Mouse (Mus musculus) heart, postnatal 0 days (tissue): Measurements from ENCODE around the gene Peg3. TPM values are rescaled to one million over a fixed set of nuclear protein-coding genes. Genes with fewer than 3 reads are reported as not detected.

Experiments used
- ATAC-seq: fragments of 200-750 bp; cut with Nextera tagmentation; 2 replicates; pipeline ENCODE4 v1.8.0; 2017; ENCODE audit warnings: low read depth, moderate number of reproducible peaks, moderate library complexity; ENCODE audit not compliant: insufficient read depth
- DNase-seq: peaks from one replicate; pipeline ENCODE4 v3.0.0-alpha.2; 2016; ENCODE audit warnings: low spot score
- H3K27ac ChIP-seq: fragments of 300-500 bp; sonication (generic); 2 replicates; pipeline ENCODE4 v1.5.1; 2014; ENCODE audit warnings: low read depth, mild to moderate bottlenecking
- H3K27me3 ChIP-seq: fragments of 300-500 bp; sonication (generic); 2 replicates; pipeline ENCODE4 v1.6.1; 2014; ENCODE audit warnings: low read length, mixed read lengths; ENCODE audit not compliant: control insufficient read depth, insufficient read depth
- H3K36me3 ChIP-seq: fragments of 300-500 bp; sonication (generic); replicated peaks from 2 replicates; pipeline ENCODE4 v1.6.1; 2014; ENCODE audit warnings: low read length, mixed read lengths; ENCODE audit not compliant: control insufficient read depth, insufficient read depth
- H3K4me1 ChIP-seq: fragments of 300-500 bp; sonication (generic); 2 replicates; pipeline ENCODE4 v1.6.1; 2014; ENCODE audit warnings: antibody characterized with exemption; ENCODE audit not compliant: control insufficient read depth, insufficient read depth
- H3K4me2 ChIP-seq: fragments of 300-500 bp; sonication (generic); 2 replicates; pipeline ENCODE4 v1.6.1; 2014; ENCODE audit warnings: low read depth, mild to moderate bottlenecking, low read length, moderate library complexity
- H3K4me3 ChIP-seq: fragments of 300-500 bp; sonication (generic); 2 replicates; pipeline ENCODE4 v1.5.1; 2014; ENCODE audit warnings: low read depth, low read length
- H3K9ac ChIP-seq: fragments of 300-500 bp; sonication (generic); replicated peaks from 2 replicates; pipeline ENCODE4 v1.6.1; 2014; ENCODE audit warnings: low read depth, low read length, mixed read lengths
- H3K9me3 ChIP-seq: fragments of 300-500 bp; sonication (generic); replicated peaks from 2 replicates; pipeline ENCODE4 v1.6.1; 2016; ENCODE audit warnings: low read length; ENCODE audit not compliant: control insufficient read depth
- CTCF ChIP-seq: IDR thresholded peaks from 2 replicates; pipeline ENCODE4 v1.5.1; 2016; ENCODE audit warnings: antibody characterized with exemption, control low read depth, low read depth
- EP300 ChIP-seq: IDR thresholded peaks from 2 replicates; pipeline ENCODE4 v1.6.1; 2016; ENCODE audit warnings: antibody characterized with exemption, low read depth
- WGBS: fragments of 180-500 bp; shearing (Covaris S2); extraction: QIAGEN DNeasy Blood & Tissue Kit; methylation state at CpG from one replicate; pipeline ENCODE4 v1.1.7; 2014; 5-methylcytosine and 5-hydroxymethylcytosine counted together
- polyA plus RNA-seq: library from polyadenylated mRNA; unstranded; fragments of >200 nt; fragmentation: Nextera tagmentation; extraction: Ambion mirVana; gene quantifications from 2 replicates; pipeline ENCODE4 v1.2.1, GENCODE M21; 2015
- total RNA-seq: library from RNA; depleted of rRNA; stranded (reverse); fragments of >200 nt; gene quantifications from 2 replicates; pipeline ENCODE4 v1.2.3, GENCODE M21; 2014; ENCODE audit warnings: low replicate concordance

Gene Peg3
- total and polyA plus RNA-seq, 2 experiments from 2014 or later, result 28.5 to 53.7 TPM

DNA sequence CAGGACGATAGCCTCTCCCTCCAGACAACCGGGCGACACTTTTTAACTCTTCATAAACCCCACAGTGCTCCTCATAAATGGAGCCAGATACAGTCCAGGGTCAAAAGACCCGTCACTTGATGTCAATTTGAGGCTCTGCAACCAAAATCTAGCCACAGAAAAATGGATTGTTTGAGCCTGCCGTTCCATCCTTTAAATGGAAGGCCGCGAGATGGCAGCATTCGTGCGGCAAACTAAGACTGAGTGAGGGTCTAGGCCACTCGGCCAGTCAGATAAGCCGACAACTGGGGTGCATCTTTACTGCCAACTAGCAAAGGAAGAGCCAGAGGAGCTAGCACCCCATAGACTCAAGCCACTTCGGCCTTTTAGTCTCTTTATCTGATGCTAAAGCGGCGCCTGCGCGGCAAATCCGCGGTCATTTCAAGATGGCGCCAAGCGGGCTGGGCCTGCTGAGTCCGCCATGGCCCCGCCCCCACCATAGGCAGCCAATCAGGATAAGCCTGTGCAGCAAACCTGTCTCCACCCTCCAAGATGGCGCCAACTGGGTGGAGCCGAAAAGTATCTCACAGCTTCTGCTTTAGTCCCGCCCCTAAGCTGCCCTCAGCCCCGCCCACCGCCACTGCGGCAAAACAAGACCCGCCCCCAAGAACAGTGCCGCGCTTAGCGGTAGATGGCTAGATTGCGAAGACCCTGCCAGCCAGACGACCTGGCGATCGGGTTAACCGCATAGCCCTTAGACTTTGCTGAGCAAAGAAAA is 992 bp downstream of the Peg3 start:
- Histone ChIP-seq H3K9ac (peak overlapping the region; percentile 57), H3K9me3 (0 out of 2 replicates have a peak, but pooled peaks cover 14% of the 10 kb centered on the region), H3K4me3 (peak overlapping the region; percentile 61), H3K27me3 (no peaks in the 10 kb centered on the region), H3K4me2 (peak overlapping the region; percentile 64), H3K27ac (peak overlapping the region; percentile 94), H3K36me3 (0 out of 2 replicates have a peak, but pooled peaks cover 16% of the 10 kb centered on the region), H3K4me1 (no peaks in the 10 kb centered on the region)
- DNase-seq (peak; percentile 92), ATAC-seq (peak; percentile 50)
- 52% methylated on average over 37 of the region's 37 CpGs for WGBS
- TF ChIP-seq CTCF (peak; percentile 31), EP300 (no peak)

DNA sequence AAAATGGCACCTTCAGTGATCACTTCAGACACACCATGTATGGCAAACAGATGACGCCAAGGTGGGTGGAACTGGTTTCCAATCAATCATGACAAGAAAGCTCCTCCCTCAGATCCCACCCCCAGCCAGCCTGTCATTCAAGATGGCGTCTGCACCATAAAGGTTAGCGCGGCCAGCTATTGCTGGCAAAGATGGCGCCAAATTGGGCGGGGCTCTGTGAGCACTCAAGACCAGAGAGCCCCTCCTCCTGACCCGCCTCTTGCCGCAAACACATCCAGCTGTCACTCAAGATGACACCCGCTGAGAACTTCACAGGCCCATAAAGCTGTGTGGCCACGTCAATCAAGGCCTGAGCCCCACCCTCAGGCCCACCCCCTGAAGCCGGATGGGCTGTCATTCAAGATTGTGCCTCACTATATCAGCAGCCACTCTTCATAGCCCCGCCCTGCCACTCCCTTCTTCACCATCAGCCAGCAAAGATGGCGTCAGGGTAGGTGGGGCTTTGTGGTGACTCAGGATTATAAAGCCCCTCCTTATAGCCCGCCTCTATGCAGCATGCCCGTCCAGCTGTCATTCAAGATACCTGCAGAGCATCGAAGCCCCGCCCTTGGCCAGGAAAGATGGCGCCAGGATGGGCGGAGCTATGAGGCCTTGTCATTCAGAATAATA is 1.8 kb downstream of the Peg3 start:
- no peak for TF ChIP-seq CTCF
- TF ChIP-seq EP300, result no peak
- H3K4me3 ChIP-seq, result peak overlapping the region; percentile 61
- 0 out of 2 replicates have a peak, but pooled peaks cover 14% of the 10 kb centered on the region for H3K9me3 ChIP-seq
- no peaks in the 10 kb centered on the region for H3K4me1 ChIP-seq
- H3K36me3 ChIP-seq, result 0 out of 2 replicates have a peak, but pooled peaks cover 22% of the 10 kb centered on the region
- H3K4me2 ChIP-seq, result peak overlapping the region; percentile 58
- H3K9ac ChIP-seq, result no peak overlapping the region
- peak; percentile 74 for ATAC-seq
- WGBS, result 48% methylated on average over 19 of the region's 19 CpGs
- H3K27ac ChIP-seq, result peak overlapping the region; percentile 94
- peak; percentile 95 for DNase-seq
- H3K27me3 ChIP-seq, result no peaks in the 10 kb centered on the region

DNA sequence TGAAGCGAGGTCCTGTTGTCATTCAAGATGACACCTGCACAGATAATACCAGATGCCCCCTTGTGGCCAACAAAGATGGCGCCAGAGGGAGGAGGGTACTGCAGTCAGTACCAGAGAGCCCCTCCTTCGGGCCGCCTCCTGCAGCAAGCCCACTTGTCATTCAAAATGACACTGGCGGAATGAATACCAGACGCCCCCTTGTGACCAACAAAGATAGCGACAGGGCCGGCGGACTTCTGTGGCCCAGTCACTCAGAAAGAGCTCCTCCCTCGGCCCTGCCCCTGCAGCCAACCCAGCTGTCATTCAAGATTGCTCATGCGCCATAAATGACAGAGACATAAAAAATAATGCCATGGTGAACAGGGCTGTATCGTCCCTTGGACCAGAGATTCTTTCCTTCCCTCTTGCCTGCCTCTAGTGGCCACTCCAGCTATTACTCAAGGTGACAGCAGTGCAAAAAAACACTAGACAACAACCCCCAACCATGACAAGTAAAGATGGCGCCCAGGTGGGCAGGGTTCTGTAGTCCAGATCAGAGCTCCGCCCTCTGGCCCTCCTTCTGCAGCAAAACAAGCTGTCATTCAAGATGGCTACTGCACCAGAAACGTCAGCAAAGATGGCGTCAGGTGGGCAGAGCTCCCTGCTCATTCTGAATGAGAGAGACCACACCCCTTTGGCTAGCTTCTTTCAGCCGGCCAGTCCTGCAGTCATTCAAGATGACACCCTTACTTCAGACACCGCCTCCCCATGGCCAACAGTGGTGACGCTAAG is 2.7 kb downstream of the Peg3 start:
- no peaks in the 10 kb centered on the region for H3K27me3 ChIP-seq
- ATAC-seq, result peak; percentile 54

GRCm38 (mm10) chr7:6709396-6709795 is 20.8 kb downstream of the Peg3 start:
- H3K27ac ChIP-seq, result no peak overlapping the region
- 83% methylated on average over 15 of the region's 15 CpGs for WGBS
- peaks cover 77% of the 10 kb centered on the region for H3K36me3 ChIP-seq
- H3K9me3 ChIP-seq, result no peaks in the 10 kb centered on the region
- no peaks in the 10 kb centered on the region for H3K4me1 ChIP-seq
- H3K4me3 ChIP-seq, result no peak overlapping the region
- TF ChIP-seq CTCF, result no peak
- TF ChIP-seq EP300, result no peak
- H3K4me2 ChIP-seq, result no peak overlapping the region
- no peak for ATAC-seq
- no peak overlapping the region for H3K9ac ChIP-seq
- H3K27me3 ChIP-seq, result no peaks in the 10 kb centered on the region
- no peak for DNase-seq

More for the DNA sequence above, 2.7 kb downstream of the Peg3 start:
- whole genome bisulfite sequencing, result 48% methylated on average over 19 of the region's 19 CpGs
- H3K9ac ChIP-seq, result no peak overlapping the region
- peak; percentile 90 for DNase-seq
- 0 out of 2 replicates have a peak, but pooled peaks cover 22% of the 10 kb centered on the region for H3K36me3 ChIP-seq
- TF ChIP-seq CTCF (peak; percentile 50), EP300 (peak; percentile 63; the same call in 1 of the 2 replicates)
- peak overlapping the region; percentile 87 for H3K27ac ChIP-seq
- peak overlapping the region; percentile 34 for H3K4me3 ChIP-seq
- no peaks in the 10 kb centered on the region for H3K4me1 ChIP-seq
- peak overlapping the region; percentile 43 for H3K4me2 ChIP-seq
- 0 out of 2 replicates have a peak, but pooled peaks cover 14% of the 10 kb centered on the region for H3K9me3 ChIP-seq
